Mouse (Mus musculus): ENCODE measurements around the gene Rnf215.

DNA sequence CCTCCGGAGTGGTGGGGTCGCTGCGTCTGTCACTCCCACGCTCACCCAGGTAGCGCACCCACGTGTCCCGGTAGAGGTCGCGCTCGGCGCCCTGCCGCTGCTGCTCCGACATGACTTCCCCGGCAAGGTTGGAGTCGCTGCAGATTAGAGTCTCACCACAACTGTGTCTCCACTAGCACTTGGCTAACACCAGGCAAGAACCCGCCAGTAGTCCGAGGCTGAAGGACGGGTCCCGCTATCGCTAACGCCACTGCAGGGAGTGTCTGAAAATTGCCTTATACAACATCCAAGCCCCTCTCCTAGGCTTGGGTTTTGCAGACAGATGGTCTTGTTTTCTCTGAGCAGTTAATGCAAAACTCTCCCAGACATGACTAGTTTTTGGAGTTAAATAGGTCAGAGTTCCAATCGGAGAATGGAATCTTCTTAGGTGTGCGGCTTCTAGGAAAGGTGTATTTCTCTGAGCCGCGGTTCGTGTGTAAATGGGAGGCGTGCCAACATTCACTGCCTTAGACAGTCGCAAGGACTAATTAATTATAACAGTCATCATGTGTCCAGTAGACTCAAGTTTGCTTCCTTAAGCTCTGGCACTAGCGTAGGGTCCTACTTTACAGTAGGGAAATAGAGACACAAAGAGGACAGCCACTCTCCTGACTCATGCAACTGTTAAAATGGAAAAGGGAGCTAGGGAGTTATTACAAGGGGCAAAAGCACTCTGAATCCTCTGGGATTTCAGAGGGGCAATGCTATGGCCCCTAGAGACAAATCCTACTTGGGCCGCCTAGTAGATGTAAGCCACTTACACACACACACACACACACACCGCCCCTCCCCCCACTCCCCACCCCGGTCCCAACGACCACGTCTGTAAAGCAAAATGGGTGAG, 39.6 kb upstream of the Rnf215 start, which contains the start of gene Mtfp1:
- no peak for TF ChIP-seq CTCF (IDR thresholded peaks at IDR 0.05; ENCODE audit: low read depth, low read length)
- TF ChIP-seq POLR2A (IDR thresholded peaks at IDR 0.05; ENCODE audit: insufficient read depth, low read length), result no peak

Measured in ES-Bruce4 (cell line).